Mouse (Mus musculus) liver, embryonic 11.5 days (tissue): ENCODE results near the gene Cemip2. TPM values are rescaled to one million over a fixed set of nuclear protein-coding genes. Genes with fewer than 3 reads are reported as not detected.
"Not testable (repeated sequence)": the region's sequence is repeated elsewhere in the genome, so short reads cannot be mapped to it uniquely, and the experiment has no call there.

ENCODE experiments used
- ATAC-seq: fragments of 200-750 bp; cut with Nextera tagmentation; replicated peaks from 2 replicates; pipeline ENCODE4 v1.8.0; 2017; ENCODE audit warnings: moderate number of reproducible peaks, mild to moderate bottlenecking, moderate TSS enrichment, moderate library complexity; ENCODE audit not compliant: low FRiP score
- DNase-seq: peaks from one replicate; pipeline ENCODE4 v3.0.0-alpha.2; 2017; ENCODE audit warnings: low spot score
- H3K27ac ChIP-seq: fragments of 300-500 bp; sonication (generic); 2 replicates; pipeline ENCODE4 v1.5.1; 2014; ENCODE audit warnings: mild to moderate bottlenecking, low read depth, low read length, control low read depth
- H3K27me3 ChIP-seq: fragments of 300-500 bp; sonication (generic); replicated peaks from 2 replicates; pipeline ENCODE4 v1.6.1; 2014; ENCODE audit warnings: low read length, mixed read lengths; ENCODE audit not compliant: control insufficient read depth, insufficient read depth
- H3K36me3 ChIP-seq: fragments of 300-500 bp; sonication (generic); 2 replicates; pipeline ENCODE4 v1.6.1; 2014; ENCODE audit warnings: mild to moderate bottlenecking, low read length, moderate library complexity, mixed read lengths; ENCODE audit not compliant: control insufficient read depth, insufficient read depth
- H3K4me1 ChIP-seq: fragments of 300-500 bp; sonication (generic); replicated peaks from 2 replicates; pipeline ENCODE4 v1.6.1; 2014; ENCODE audit warnings: low read length, mixed read lengths; ENCODE audit not compliant: control insufficient read depth, insufficient read depth
- H3K4me2 ChIP-seq: fragments of 300-500 bp; sonication (generic); 2 replicates; pipeline ENCODE4 v1.6.1; 2014; ENCODE audit warnings: mild to moderate bottlenecking, control low read depth, moderate library complexity
- H3K4me3 ChIP-seq: fragments of 300-500 bp; sonication (generic); 2 replicates; pipeline ENCODE4 v1.5.1; 2014; ENCODE audit warnings: low read depth, low read length, control low read depth
- H3K9ac ChIP-seq: fragments of 300-500 bp; sonication (generic); 2 replicates; pipeline ENCODE4 v1.6.1; 2014; ENCODE audit warnings: low read depth, low read length, control low read depth
- H3K9me3 ChIP-seq: fragments of 300-500 bp; sonication (generic); 2 replicates; pipeline ENCODE4 v1.6.1; 2016; ENCODE audit warnings: low read length, inconsistent platforms, mixed read lengths; ENCODE audit not compliant: control insufficient read depth
- WGBS: fragments of 180-500 bp; shearing (Covaris S2); extraction: QIAGEN DNeasy Blood & Tissue Kit; methylation state at CpG from one replicate; pipeline ENCODE4 v1.1.7; 2014; 5-methylcytosine and 5-hydroxymethylcytosine counted together
- polyA plus RNA-seq: library from polyadenylated mRNA; unstranded; fragments of >200 nt; fragmentation: Nextera tagmentation; extraction: Ambion mirVana; gene quantifications from 2 replicates; pipeline ENCODE4 v1.2.1, GENCODE M21; 2014

Cemip2 gene
- polyA plus RNA-seq, 1 experiment from 2014 or later: 24.8 TPM

DNA sequence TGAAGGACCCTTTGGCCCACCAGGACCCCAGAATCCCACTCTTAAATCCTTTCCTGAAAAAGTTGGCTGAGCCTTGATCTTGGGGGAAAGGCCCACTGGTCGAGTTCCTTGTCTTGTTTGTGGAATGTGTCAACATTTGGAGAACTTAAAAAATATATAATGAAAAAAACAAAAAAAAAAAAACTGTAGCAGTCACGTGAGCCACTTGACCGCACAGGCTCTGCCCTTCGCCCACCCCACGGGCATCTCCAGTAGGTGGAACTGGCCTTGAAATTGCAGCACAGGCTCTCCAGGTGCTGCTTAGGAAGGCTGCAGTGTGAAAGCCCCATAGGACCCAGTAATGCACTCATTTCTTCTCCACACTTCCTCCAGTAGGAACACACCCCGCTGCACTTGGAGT is 82.8 kb downstream of the Cemip2 start:
- no peaks in the 10 kb centered on the region for H3K4me1 ChIP-seq
- ATAC-seq (no peak), DNase-seq (no peak)
- no peaks in the 10 kb centered on the region for H3K9me3 ChIP-seq
- H3K27me3 ChIP-seq: no peaks in the 10 kb centered on the region
- no peak overlapping the region for H3K9ac ChIP-seq
- no peak overlapping the region for H3K4me2 ChIP-seq
- WGBS: 89% methylated on average over 6 of the region's 6 CpGs
- H3K36me3 ChIP-seq: peaks cover 7% of the 10 kb centered on the region; the same call in 1 of the 2 replicates
- no peak overlapping the region for H3K27ac ChIP-seq
- no peak overlapping the region for H3K4me3 ChIP-seq

DNA sequence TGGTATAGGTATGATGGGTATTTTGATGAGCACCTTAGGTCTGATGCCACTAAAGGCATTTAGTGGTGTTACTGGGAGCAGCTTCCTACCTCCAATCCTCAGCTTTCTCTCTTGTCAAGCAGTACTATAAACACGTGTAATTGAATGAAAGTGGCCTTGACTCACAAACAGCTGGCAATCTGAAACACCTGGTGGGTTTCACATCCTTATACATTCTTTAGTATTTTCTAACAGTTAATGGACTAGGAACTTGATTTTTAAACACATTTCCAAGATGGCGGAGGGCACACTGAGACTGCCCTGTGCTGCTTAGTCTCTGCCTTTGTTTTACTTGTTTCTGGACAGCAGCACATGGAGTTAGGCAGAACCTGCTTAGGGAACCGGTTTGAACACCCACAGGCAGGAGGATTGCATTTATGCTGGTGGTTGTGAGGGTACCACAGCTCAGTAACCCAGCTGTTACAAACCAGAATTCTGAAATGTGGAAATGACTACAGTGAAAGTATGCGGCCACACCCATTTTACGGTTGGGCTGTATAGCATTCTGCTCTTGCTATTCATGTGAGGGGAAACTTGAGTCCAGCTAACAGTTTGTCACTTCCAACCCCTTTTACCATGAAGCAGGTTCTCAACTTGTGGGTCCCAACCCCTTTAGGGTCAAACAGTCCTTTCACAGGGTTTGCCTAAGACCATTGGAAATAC is 84.3 kb downstream of the Cemip2 start:
- DNase-seq (no peak), ATAC-seq (no peak)
- Histone ChIP-seq H3K4me3 (no peak overlapping the region), H3K27ac (no peak overlapping the region), H3K4me2 (no peak overlapping the region), H3K4me1 (no peaks in the 10 kb centered on the region), H3K36me3 (no peaks in the 10 kb centered on the region), H3K9me3 (no peaks in the 10 kb centered on the region), H3K27me3 (no peaks in the 10 kb centered on the region), H3K9ac (no peak overlapping the region)
- WGBS: 86% methylated on average over 5 of the region's 5 CpGs

DNA sequence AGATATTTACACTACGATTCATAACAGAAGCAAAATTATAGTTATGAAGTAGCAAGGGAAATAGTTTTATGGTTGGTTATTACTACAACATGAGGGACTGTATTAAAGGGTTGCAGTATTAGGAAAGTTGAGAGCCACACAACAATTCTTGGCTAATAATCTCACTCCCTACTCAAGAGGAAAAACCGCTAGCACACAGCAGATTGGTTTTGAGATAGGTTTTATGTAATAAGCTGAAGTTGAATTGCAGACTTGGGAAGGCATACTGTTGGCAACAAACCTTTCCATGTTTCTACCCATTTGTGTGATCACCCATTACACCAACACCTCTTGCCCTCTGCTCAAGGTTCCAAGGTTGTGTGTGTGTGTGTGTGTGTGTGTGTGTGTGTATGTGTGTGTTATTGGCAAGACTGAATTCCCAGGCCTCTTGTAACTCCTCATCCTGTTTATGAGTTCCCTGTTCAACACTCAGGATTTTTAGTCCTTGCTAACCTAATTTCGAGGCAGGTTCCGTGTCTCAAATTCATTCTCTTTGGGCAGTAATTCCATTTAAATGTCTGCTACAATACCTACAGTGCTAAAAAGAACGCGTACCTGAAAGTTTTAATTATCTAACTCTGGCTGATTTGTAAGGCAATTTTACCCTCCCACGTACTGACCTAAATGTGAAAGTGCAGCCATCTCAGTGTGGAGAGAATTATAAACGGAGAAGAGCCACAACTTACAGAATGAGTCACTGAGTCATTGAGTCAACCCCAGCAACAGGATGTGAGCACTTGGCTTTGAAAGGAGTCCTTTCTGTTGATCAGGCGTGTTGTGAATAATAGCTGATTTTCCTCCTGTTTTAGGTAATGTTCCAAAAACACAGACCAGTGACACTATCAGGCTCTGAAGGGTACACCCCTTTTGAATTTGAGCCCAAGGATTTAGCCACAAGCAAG is 85.1 kb downstream of the Cemip2 start:
- H3K27me3 ChIP-seq: no peaks in the 10 kb centered on the region
- H3K36me3 ChIP-seq: no peaks in the 10 kb centered on the region
- DNase-seq (no peak), ATAC-seq (no peak)
- H3K4me1 ChIP-seq: no peaks in the 10 kb centered on the region
- no peak overlapping the region for H3K27ac ChIP-seq
- H3K9ac ChIP-seq: no peak overlapping the region
- H3K9me3 ChIP-seq: no peaks in the 10 kb centered on the region
- H3K4me3 ChIP-seq: no peak overlapping the region
- H3K4me2 ChIP-seq: no peak overlapping the region
- WGBS: 81% methylated on average over 9 of the region's 9 CpGs

GRCm38 (mm10) chr19:21865242-21866055 is 87.3 kb downstream of the Cemip2 start:
- H3K27ac ChIP-seq: no peak overlapping the region
- H3K4me2 ChIP-seq: no peak overlapping the region
- H3K36me3 ChIP-seq: no peaks in the 10 kb centered on the region
- H3K4me3 ChIP-seq: no peak overlapping the region
- no peaks in the 10 kb centered on the region for H3K4me1 ChIP-seq
- H3K9ac ChIP-seq: no peak overlapping the region
- no peaks in the 10 kb centered on the region for H3K9me3 ChIP-seq
- H3K27me3 ChIP-seq: no peaks in the 10 kb centered on the region
- DNase-seq (peak; percentile 28), ATAC-seq (no peak)
- WGBS: 63% methylated on average over 7 of the region's 7 CpGs

DNA sequence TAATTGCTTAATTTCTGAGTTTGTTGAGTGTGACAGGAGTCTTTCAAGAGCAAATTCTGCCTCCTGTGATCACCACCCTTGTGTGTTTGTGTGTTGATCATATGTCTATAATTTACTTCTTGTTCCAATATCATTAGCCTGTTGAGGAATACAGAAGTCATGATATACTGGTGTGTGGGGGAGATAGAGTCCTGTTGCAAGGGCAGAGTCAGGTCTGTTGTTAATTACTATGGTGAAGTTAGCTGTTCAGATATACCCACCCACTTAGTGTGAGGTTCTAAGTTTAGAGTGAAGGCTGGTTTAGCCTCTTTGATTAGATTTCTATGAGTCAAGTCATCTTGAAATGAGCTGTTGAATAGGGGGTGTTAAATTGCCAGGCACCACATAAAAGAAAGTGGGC is 88.0 kb downstream of the Cemip2 start:
- Histone ChIP-seq H3K4me2 (no peak overlapping the region), H3K36me3 (no peaks in the 10 kb centered on the region), H3K4me1 (no peaks in the 10 kb centered on the region), H3K4me3 (no peak overlapping the region), H3K9me3 (no peaks in the 10 kb centered on the region), H3K9ac (no peak overlapping the region), H3K27me3 (no peaks in the 10 kb centered on the region), H3K27ac (no peak overlapping the region)
- DNase-seq: peak; percentile 4
- no peak for ATAC-seq

DNA sequence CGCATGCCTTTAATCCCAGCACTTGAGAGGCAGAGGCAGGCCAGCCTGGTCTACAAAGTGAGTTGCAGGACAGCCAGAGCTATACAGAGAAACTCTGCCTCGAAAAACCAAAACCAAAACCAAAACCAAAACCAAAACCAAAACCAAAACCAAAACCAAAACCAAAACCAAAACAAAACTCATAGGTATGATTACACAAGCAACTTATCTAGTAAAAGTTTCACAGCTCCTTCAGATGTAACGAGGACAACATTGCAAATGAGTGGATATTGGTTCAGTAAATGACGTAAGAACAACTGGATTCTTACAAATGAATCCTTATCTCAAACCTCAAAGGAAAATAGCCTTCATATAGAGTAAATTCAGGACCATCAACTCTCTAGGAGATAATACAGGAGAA is 88.6 kb downstream of the Cemip2 start:
- ATAC-seq, H3K9ac ChIP-seq, H3K36me3 ChIP-seq, H3K4me3 ChIP-seq, DNase-seq, H3K9me3 ChIP-seq, H3K27me3 ChIP-seq, H3K4me1 ChIP-seq, H3K27ac ChIP-seq, H3K4me2 ChIP-seq: not testable (repeated sequence)
- WGBS: 78% methylated on average over 4 of the region's 4 CpGs

DNA sequence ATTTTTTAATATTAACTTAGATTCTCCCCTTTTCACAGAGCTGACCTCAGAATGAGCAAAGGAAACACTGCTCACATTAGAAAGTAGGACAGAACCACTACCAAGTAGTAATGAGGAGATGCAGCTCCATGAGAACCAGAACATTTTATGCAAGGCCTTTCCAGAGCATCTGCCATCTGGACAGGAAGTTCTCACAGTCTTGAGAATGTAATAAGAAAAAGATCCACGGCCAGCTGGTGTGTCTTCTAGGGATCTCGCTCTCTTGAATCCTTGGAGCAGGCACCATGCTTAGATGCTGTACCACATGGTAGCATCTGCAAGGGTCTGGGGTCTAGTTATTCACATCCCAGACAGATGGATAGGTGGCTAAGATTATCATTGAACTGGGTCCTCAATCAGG is 90.3 kb downstream of the Cemip2 start:
- no peaks in the 10 kb centered on the region for H3K4me1 ChIP-seq
- H3K9ac ChIP-seq: no peak overlapping the region
- ATAC-seq (no peak), DNase-seq (no peak)
- H3K9me3 ChIP-seq: no peaks in the 10 kb centered on the region
- H3K36me3 ChIP-seq: no peaks in the 10 kb centered on the region
- WGBS: 67% methylated on average over 2 of the region's 2 CpGs
- H3K4me2 ChIP-seq: no peak overlapping the region
- no peak overlapping the region for H3K27ac ChIP-seq
- no peak overlapping the region for H3K4me3 ChIP-seq
- H3K27me3 ChIP-seq: no peaks in the 10 kb centered on the region

GRCm38 (mm10) chr19:21882110-21882940 is 104.2 kb downstream of the Cemip2 start:
- no peak for ATAC-seq
- no peak overlapping the region for H3K4me3 ChIP-seq
- no peaks in the 10 kb centered on the region for H3K27me3 ChIP-seq
- no peak overlapping the region for H3K9ac ChIP-seq
- H3K4me2 ChIP-seq: no peak overlapping the region
- no peaks in the 10 kb centered on the region for H3K9me3 ChIP-seq
- no peak for DNase-seq
- peak overlapping the region; percentile 52; the same call in 1 of the 2 replicates for H3K27ac ChIP-seq
- WGBS: 48% methylated on average over 8 of the region's 8 CpGs
- no peaks in the 10 kb centered on the region; the same call in 1 of the 2 replicates for H3K4me1 ChIP-seq
- no peaks in the 10 kb centered on the region for H3K36me3 ChIP-seq
